ENCODE assay signal across 8 mouse cellular contexts in the genomic region with DNA sequence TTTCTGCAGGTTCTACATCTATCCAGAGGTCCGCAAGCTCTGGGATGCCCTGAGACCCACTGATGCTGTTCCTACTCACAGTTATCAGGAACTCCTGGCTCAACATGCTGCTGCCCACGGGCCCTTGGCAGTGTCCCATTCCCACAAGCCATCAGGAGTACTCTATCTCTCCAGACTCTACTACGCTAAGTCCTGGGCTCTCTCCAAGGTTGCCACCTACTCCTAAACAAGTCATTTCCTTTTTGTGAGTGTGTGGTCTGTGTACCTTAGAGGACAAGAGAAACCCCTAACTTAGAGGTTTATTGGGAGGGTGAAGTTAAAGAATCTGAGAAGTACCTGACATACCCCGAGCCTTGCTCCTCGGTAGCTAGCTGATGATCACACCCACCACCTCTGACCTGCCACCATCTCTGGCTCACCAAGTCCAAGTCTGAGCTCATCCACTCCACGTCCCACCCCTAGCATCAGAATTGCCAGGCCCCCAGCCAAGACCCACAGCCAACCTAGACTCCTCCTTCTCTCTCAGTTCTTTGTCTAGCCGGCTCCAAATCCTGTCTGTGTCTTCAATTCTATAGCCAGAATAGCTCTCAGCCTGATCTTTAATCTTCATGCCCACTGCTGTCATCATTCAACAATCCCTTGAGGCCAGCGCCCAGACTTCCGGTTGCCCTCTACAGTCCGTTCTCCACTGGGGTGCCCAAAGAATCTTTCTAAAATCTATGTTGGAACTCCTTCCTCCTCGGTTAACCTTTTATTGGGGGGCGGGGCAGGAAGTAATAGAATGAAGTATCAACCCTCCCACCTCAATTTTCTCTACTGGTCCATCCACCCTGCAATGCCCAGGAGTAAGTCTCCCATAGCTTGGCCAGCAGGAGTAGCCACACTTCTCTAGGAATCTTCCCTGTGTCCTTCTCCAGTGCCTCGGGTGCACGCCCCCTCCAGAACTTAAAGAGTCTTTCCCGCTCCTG. TPM values are rescaled to one million over a fixed set of nuclear protein-coding genes. Genes with fewer than 3 reads are reported as not detected.
A peak's percentile ranks its signal among the peaks of the same experiment; 100 is the strongest.
DNase-seq lines count a peak whose midpoint lies in the region; ATAC-seq and TF ChIP-seq lines count a peak whose summit lies in the region.

No protein-coding gene starts in this region.

- H3K4me3 ChIP-seq in gastrocnemius, adult 2 months = peak overlapping the region; percentile 80
- peak overlapping the region; percentile 65 for H3K4me3 ChIP-seq in intestine, embryonic 16.5 days (ENCODE audit: low read length)

- H3K27me3 ChIP-seq in intestine, embryonic 16.5 days (replicated peaks; ENCODE audit: control insufficient read depth, insufficient read depth, low read length) = no peaks in the 10 kb centered on the region

- TF ChIP-seq CTCF in gastrocnemius, adult 2 months (IDR thresholded peaks at IDR 0.05) = no peak

- H3K9ac ChIP-seq in intestine, embryonic 16.5 days (ENCODE audit: low read depth, low read length) = peak overlapping the region; percentile 84

- H3K36me3 ChIP-seq in intestine, embryonic 16.5 days (ENCODE audit: control insufficient read depth, insufficient read depth, low read length) = 0 out of 2 replicates have a peak, but pooled peaks cover 3% of the 10 kb centered on the region

- H3K4me2 ChIP-seq in intestine, embryonic 16.5 days (ENCODE audit: low read depth, low read length) = peak overlapping the region; percentile 85

- H3K27ac ChIP-seq in gastrocnemius, adult 2 months = peak overlapping the region; percentile 67
- peak overlapping the region; percentile 91 for H3K27ac ChIP-seq in intestine, embryonic 16.5 days (ENCODE audit: low read length)

- H3K9me3 ChIP-seq in intestine, embryonic 16.5 days (ENCODE audit: control insufficient read depth, low read length) = no peaks in the 10 kb centered on the region

- DNase-seq in gastrocnemius, adult 2 months = no peak
- DNase-seq in gastrocnemius, postnatal 36 days = no peak
- peak; percentile 44 for DNase-seq in urinary bladder, postnatal 14 days (ENCODE audit: low spot score)
- DNase-seq in urinary bladder, adult 18-20 months (ENCODE audit: low spot score in 2 of 2) = no peak
- peak; percentile 27 for DNase-seq in naive thymus-derived CD4-positive, alpha-beta T cell, adult 2 months (ENCODE audit: low read depth)
- no peak for DNase-seq in right cerebral cortex, postnatal 36 days (ENCODE audit: low spot score in 2 of 2)
- DNase-seq in ovary, postnatal 14 days (ENCODE audit: low spot score) = no peak

- peaks cover 31% of the 10 kb centered on the region for H3K4me1 ChIP-seq in intestine, embryonic 16.5 days (ENCODE audit: control insufficient read depth, insufficient read depth, low read length)

- ATAC-seq in intestine, embryonic 16.5 days = peak; percentile 6; the same call in 1 of the 2 replicates

- intact Hi-C loops in gastrocnemius, adult 2 months (cut with DNase I) = no loop called here
- intact Hi-C loops in gastrocnemius, postnatal 36 days (cut with DNase I) = no loop called here

- WGBS in intestine, embryonic 16.5 days = 34% methylated on average over 15 of the region's 15 CpGs

RNA-seq across cellular contexts. Expression of a gene that starts 0.7 kb away (rescaled TPM):
- under 1 TPM; 0.28 to 0.42 TPM for total RNA-seq in gastrocnemius, adult 2 months (2021)
- under 1 TPM; 0.44 to 0.56 TPM for total RNA-seq in gastrocnemius, postnatal 36 days (2021)
- 13.2 and 13.6 TPM in 2 replicates for polyA plus RNA-seq in intestine, embryonic 16.5 days (2015; fragmentation: Nextera tagmentation; extraction: Ambion mirVana)

RNA-seq across cellular contexts. Expression of a gene that starts 18.1 kb away (rescaled TPM):
- total RNA-seq in gastrocnemius, adult 2 months (2021) = 10 to 100 TPM; 18.3 to 25.7 TPM
- 10 to 100 TPM; 21.9 to 22.0 TPM for total RNA-seq in gastrocnemius, postnatal 36 days (2021)
- polyA plus RNA-seq in intestine, embryonic 16.5 days (2015; fragmentation: Nextera tagmentation; extraction: Ambion mirVana) = 5.2 and 5.6 TPM in 2 replicates

RNA-seq across cellular contexts. Expression of a gene that starts 32.2 kb away (rescaled TPM):
- total RNA-seq in gastrocnemius, adult 2 months (2021) = 100 to 1,000 TPM; 471 to 485 TPM
- total RNA-seq in gastrocnemius, postnatal 36 days (2021) = 100 to 1,000 TPM; 370 to 480 TPM
- 42.2 and 48.2 TPM in 2 replicates for polyA plus RNA-seq in intestine, embryonic 16.5 days (2015; fragmentation: Nextera tagmentation; extraction: Ambion mirVana)

RNA-seq across cellular contexts. Expression of a gene that starts 32.8 kb away (rescaled TPM):
- total RNA-seq in gastrocnemius, adult 2 months (2021) = 100 to 1,000 TPM; 252 to 278 TPM
- total RNA-seq in gastrocnemius, postnatal 36 days (2021) = 100 to 1,000 TPM; 252 to 259 TPM
- polyA plus RNA-seq in intestine, embryonic 16.5 days (2015; fragmentation: Nextera tagmentation; extraction: Ambion mirVana) = 0.26 and 0.36 TPM in 2 replicates

RNA-seq across cellular contexts. Expression of a gene that starts 41.6 kb away (rescaled TPM):
- total RNA-seq in gastrocnemius, adult 2 months (2021) = not detected
- total RNA-seq in gastrocnemius, postnatal 36 days (2021) = not detected
- not detected in 2 replicates for polyA plus RNA-seq in intestine, embryonic 16.5 days (2015; fragmentation: Nextera tagmentation; extraction: Ambion mirVana)

Comparison
In these comparisons a context has a peak if more than half of its experiments do, and no peak if none do; other contexts are left out.
1. DNase-seq: peak in urinary bladder, postnatal 14 days (single experiment) and naive thymus-derived CD4-positive, alpha-beta T cell, adult 2 months (single experiment); none in gastrocnemius, adult 2 months (single experiment), gastrocnemius, postnatal 36 days (0 of 2), urinary bladder, adult 18-20 months (0 of 2), right cerebral cortex, postnatal 36 days (0 of 2) and ovary, postnatal 14 days (single experiment).